8 mouse cellular contexts compared by ENCODE assay signal in the genomic region with DNA sequence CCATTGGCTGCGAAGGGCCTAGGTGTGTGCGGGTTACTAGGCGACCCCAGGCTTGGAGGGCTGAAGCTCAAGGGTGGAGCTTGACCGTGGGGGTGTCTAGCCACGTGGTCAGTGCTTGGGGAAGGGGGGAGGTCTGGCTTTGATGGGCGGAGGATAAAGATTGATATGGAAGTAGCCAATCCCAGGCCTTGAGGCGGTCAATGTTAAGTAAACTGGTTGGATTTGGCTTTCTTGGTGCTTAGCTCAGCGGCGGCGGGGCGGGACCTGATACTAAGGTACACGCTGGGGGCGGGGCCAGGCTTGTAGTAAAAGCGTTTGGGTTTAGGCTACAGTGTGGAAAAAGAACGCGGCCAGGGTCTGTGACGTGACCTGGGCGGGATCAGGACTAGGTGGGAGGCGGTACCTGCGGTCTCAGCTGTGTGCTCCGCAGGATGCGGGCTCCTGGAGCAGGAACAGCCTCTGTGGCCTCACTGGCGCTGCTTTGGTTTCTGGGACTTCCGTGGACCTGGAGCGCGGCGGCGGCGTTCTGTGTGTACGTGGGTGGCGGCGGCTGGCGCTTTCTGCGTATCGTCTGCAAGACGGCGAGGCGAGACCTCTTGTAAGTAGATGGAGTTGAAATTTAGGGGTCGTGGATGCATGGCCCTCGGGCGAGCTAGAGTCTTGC. TPM values are rescaled to one million over a fixed set of nuclear protein-coding genes. Genes with fewer than 3 reads are reported as not detected.
DNase-seq lines count a peak whose midpoint lies in the region; ATAC-seq lines count a peak whose summit lies in the region.

No protein-coding gene starts in this region.

- H3K4me2 ChIP-seq in intestine, embryonic 14.5 days (ENCODE audit: low read length), result peak overlapping the region; percentile 82

- H3K9ac ChIP-seq in intestine, embryonic 14.5 days (ENCODE audit: low read length), result peak overlapping the region; percentile 59

- H3K9me3 ChIP-seq in intestine, embryonic 14.5 days (ENCODE audit: control insufficient read depth, low read length), result no peaks in the 10 kb centered on the region

- peak overlapping the region; percentile 73 for H3K27ac ChIP-seq in intestine, embryonic 14.5 days (ENCODE audit: low read depth)

- peak; percentile 90 for ATAC-seq in activated CD4-positive, CD25-positive, alpha-beta regulatory T cell, adult 4 months
- ATAC-seq in intestine, embryonic 14.5 days (replicated peaks; ENCODE audit: low FRiP score, low TSS enrichment, low read depth), result peak; percentile 91
- ATAC-seq in megakaryocyte progenitor cell, adult 5-6 weeks (replicated peaks; ENCODE audit: poor library complexity), result peak; percentile 79

- H3K4me1 ChIP-seq in intestine, embryonic 14.5 days (replicated peaks; ENCODE audit: control insufficient read depth, insufficient read depth, low read length), result peaks cover 6% of the 10 kb centered on the region; the same call in 1 of the 2 replicates

- 1% methylated on average over 41 of the region's 41 CpGs for WGBS in intestine, embryonic 14.5 days

- peak; percentile 96 for DNase-seq in embryo, embryonic 11 days
- peak; percentile 86 for DNase-seq in gastrocnemius, postnatal 25 days
- DNase-seq in intestine, embryonic 14.5 days (ENCODE audit: low spot score), result peak; percentile 94
- peak; percentile 94 to 95 for DNase-seq in left cerebral cortex, postnatal 10 days (ENCODE audit: extremely low spot score in 1 of 2, low spot score in 2 of 2)
- peak; percentile 95 for DNase-seq in right cerebral cortex, postnatal 14 days
- peak; percentile 92 for DNase-seq in urinary bladder, postnatal 25 days (ENCODE audit: low spot score)

- H3K4me3 ChIP-seq in intestine, embryonic 14.5 days (ENCODE audit: low read depth, low read length), result peak overlapping the region; percentile 50

- intact Hi-C loops in left cerebral cortex, postnatal 10 days (cut with DNase I), result no loop called here

- H3K27me3 ChIP-seq in intestine, embryonic 14.5 days (replicated peaks; ENCODE audit: control insufficient read depth, insufficient read depth, low read length), result peaks cover 12% of the 10 kb centered on the region; the same call in 1 of the 2 replicates

- no peaks in the 10 kb centered on the region for H3K36me3 ChIP-seq in intestine, embryonic 14.5 days (ENCODE audit: control insufficient read depth, insufficient read depth, low read length)

RNA-seq across cellular contexts. Expression of gene Slc27a1, which starts 1.7 kb away (rescaled TPM):
- 1 to 10 TPM; 4.4 to 8.9 TPM for polyA plus RNA-seq in activated CD4-positive, CD25-positive, alpha-beta regulatory T cell, adult 4 months (2017; shearing (Covaris generic))
- total RNA-seq in gastrocnemius, postnatal 25 days (2021), result 10 to 100 TPM; 62.6 to 62.9 TPM
- 15.8 and 20.0 TPM in 2 replicates for polyA plus RNA-seq in intestine, embryonic 14.5 days (2014; fragmentation: Nextera tagmentation; extraction: Ambion mirVana)
- total RNA-seq in left cerebral cortex, postnatal 10 days (2021), result 10 to 100 TPM; 69.5 to 73.6 TPM
- 3.6 TPM in 2 replicates for total RNA-seq in megakaryocyte progenitor cell, adult 5-6 weeks (2015)
- total RNA-seq in megakaryocyte progenitor cell, adult 5-6 weeks (2017), result 3.5 and 3.8 TPM in 2 replicates

RNA-seq across cellular contexts. Expression of gene Nxnl1, which starts 4.0 kb away (rescaled TPM):
- polyA plus RNA-seq in activated CD4-positive, CD25-positive, alpha-beta regulatory T cell, adult 4 months (2017; shearing (Covaris generic)), result under 1 TPM in 1 of 2 experiments, not detected in 1; 0.15 TPM
- under 1 TPM in 1 of 2 experiments, not detected in 1; 0.24 TPM for total RNA-seq in gastrocnemius, postnatal 25 days (2021)
- not detected in 2 replicates for polyA plus RNA-seq in intestine, embryonic 14.5 days (2014; fragmentation: Nextera tagmentation; extraction: Ambion mirVana)
- not detected for total RNA-seq in left cerebral cortex, postnatal 10 days (2021)
- not detected in 2 replicates for total RNA-seq in megakaryocyte progenitor cell, adult 5-6 weeks (2015)
- total RNA-seq in megakaryocyte progenitor cell, adult 5-6 weeks (2017), result not detected in 2 replicates

RNA-seq across cellular contexts. Expression of gene Tmem221, which starts 11.8 kb away (rescaled TPM):
- polyA plus RNA-seq in activated CD4-positive, CD25-positive, alpha-beta regulatory T cell, adult 4 months (2017; shearing (Covaris generic)), result 1 to 10 TPM in 1 of 2 experiments, under 1 TPM in 1; 0.99 to 1.7 TPM
- total RNA-seq in gastrocnemius, postnatal 25 days (2021), result not detected
- 0.83 and 1.6 TPM in 2 replicates for polyA plus RNA-seq in intestine, embryonic 14.5 days (2014; fragmentation: Nextera tagmentation; extraction: Ambion mirVana)
- not detected for total RNA-seq in left cerebral cortex, postnatal 10 days (2021)
- 0.17 TPM in 1 of 2 replicates, not detected in the other for total RNA-seq in megakaryocyte progenitor cell, adult 5-6 weeks (2015)
- not detected in 2 replicates for total RNA-seq in megakaryocyte progenitor cell, adult 5-6 weeks (2017)

RNA-seq across cellular contexts. Expression of gene Pgls, which starts 21.6 kb away (rescaled TPM):
- 10 to 100 TPM; 77.4 to 87.4 TPM for polyA plus RNA-seq in activated CD4-positive, CD25-positive, alpha-beta regulatory T cell, adult 4 months (2017; shearing (Covaris generic))
- 10 to 100 TPM; 26.3 to 26.9 TPM for total RNA-seq in gastrocnemius, postnatal 25 days (2021)
- 273 and 286 TPM in 2 replicates for polyA plus RNA-seq in intestine, embryonic 14.5 days (2014; fragmentation: Nextera tagmentation; extraction: Ambion mirVana)
- total RNA-seq in left cerebral cortex, postnatal 10 days (2021), result 10 to 100 TPM; 63.1 to 75.1 TPM
- 116 and 134 TPM in 2 replicates for total RNA-seq in megakaryocyte progenitor cell, adult 5-6 weeks (2015)
- 128 and 131 TPM in 2 replicates for total RNA-seq in megakaryocyte progenitor cell, adult 5-6 weeks (2017)

RNA-seq across cellular contexts. Expression of gene Fam129c, which starts 27.0 kb away (rescaled TPM):
- polyA plus RNA-seq in activated CD4-positive, CD25-positive, alpha-beta regulatory T cell, adult 4 months (2017; shearing (Covaris generic)), result 1 to 10 TPM; 1.9 to 3.9 TPM
- total RNA-seq in gastrocnemius, postnatal 25 days (2021), result under 1 TPM; 0.29 to 0.38 TPM
- polyA plus RNA-seq in intestine, embryonic 14.5 days (2014; fragmentation: Nextera tagmentation; extraction: Ambion mirVana), result 3.1 and 4.9 TPM in 2 replicates
- total RNA-seq in left cerebral cortex, postnatal 10 days (2021), result 1 to 10 TPM; 3.4 to 3.5 TPM
- 6.5 and 10.2 TPM in 2 replicates for total RNA-seq in megakaryocyte progenitor cell, adult 5-6 weeks (2015)
- 1.00 and 5.3 TPM in 2 replicates for total RNA-seq in megakaryocyte progenitor cell, adult 5-6 weeks (2017)

Comparison
In these comparisons a context has a peak if more than half of its experiments do, and no peak if none do; other contexts are left out.
1. Peak in every context shown above with its lines: DNase-seq, ATAC-seq, H3K4me3 ChIP-seq and H3K27ac ChIP-seq.
2. RNA of gene Slc27a1, which starts 1.7 kb away (total RNA-seq): 69.5 to 73.6 TPM in left cerebral cortex, postnatal 10 days and 62.6 to 62.9 TPM in gastrocnemius, postnatal 25 days; 3.5 to 3.8 TPM in megakaryocyte progenitor cell, adult 5-6 weeks; every median in the first group is over 10 times any median in the second.